Mouse (Mus musculus) thymus, adult 2 months (tissue): ENCODE measurements around the gene Celf5.

Source experiments
- CTCF ChIP-seq: fragments of 200-500 bp; IDR thresholded peaks from 2 replicates; pipeline ENCODE4 v1.5.1; 2012; ENCODE audit warnings: mild to moderate bottlenecking, control low read depth, low read length, moderate library complexity, borderline replicate concordance; ENCODE audit not compliant: control insufficient read depth, poor library complexity, insufficient read depth; ENCODE audit errors: extremely low read depth
- POLR2A ChIP-seq: fragments of 200-500 bp; IDR thresholded peaks from 2 replicates; pipeline ENCODE4 v1.6.1; 2012; ENCODE audit warnings: mild to moderate bottlenecking, low read length, control low read depth, moderate library complexity; ENCODE audit not compliant: control insufficient read depth, poor library complexity, insufficient read depth; ENCODE audit errors: extremely low read depth

- no peak for TF ChIP-seq CTCF
- TF ChIP-seq POLR2A: no peak
Measured at GRCm38 (mm10) chr10:81421041-81421796, 61.3 kb downstream of the Celf5 start.
